ENCODE assay signal across 24 mouse cellular contexts in genomic region chr11:93065021-93065420, GRCm38 (mm10). TPM values are rescaled to one million over a fixed set of nuclear protein-coding genes. Genes with fewer than 3 reads are reported as not detected.
"Had no signal": no experiment of that assay in that cellular context is flagged by ENCODE, and none has a peak within 500 bp of the region (broad histone marks: within the 10 kb centered on the region; RNA-seq: fewer than 3 reads in every experiment).

No protein-coding gene starts in this region.

- H3K36me3 ChIP-seq: limb, embryonic 10.5 days; limb, embryonic 13.5 days; liver, embryonic 12.5 days; liver, embryonic 15.5 days; lung, embryonic 15.5 days; midbrain, embryonic 10.5 days; midbrain, embryonic 13.5 days; stomach, embryonic 15.5 days had no signal

- H3K4me3 ChIP-seq: limb, embryonic 10.5 days; limb, embryonic 13.5 days; liver, embryonic 12.5 days; liver, embryonic 15.5 days; lung, embryonic 15.5 days; megakaryocyte, embryonic 14.5 days; midbrain, embryonic 10.5 days; midbrain, embryonic 13.5 days; myocyte; stomach, embryonic 15.5 days had no signal

- H3K27ac ChIP-seq: kidney, postnatal 0 days; limb, embryonic 10.5 days; limb, embryonic 13.5 days; liver, embryonic 12.5 days; liver, embryonic 15.5 days; lung, embryonic 15.5 days; midbrain, embryonic 10.5 days; midbrain, embryonic 13.5 days; stomach, embryonic 15.5 days had no signal

- H3K9ac ChIP-seq: limb, embryonic 13.5 days; liver, embryonic 12.5 days; liver, embryonic 15.5 days; lung, embryonic 15.5 days; midbrain, embryonic 13.5 days; stomach, embryonic 15.5 days had no signal

- DNase-seq: kidney, adult 2 months; kidney, postnatal 25 days; liver; lung, adult 18-20 months; lung, postnatal 10 days; lung, postnatal 36 days; retina, postnatal 1 day; thymus, postnatal 25 days had no signal

- H3K27me3 ChIP-seq: limb, embryonic 13.5 days; liver, embryonic 12.5 days; liver, embryonic 15.5 days; lung, embryonic 15.5 days; megakaryocyte, embryonic 14.5 days; midbrain, embryonic 13.5 days; stomach, embryonic 15.5 days had no signal

- H3K4me1 ChIP-seq: limb, embryonic 10.5 days; limb, embryonic 13.5 days; liver, embryonic 12.5 days; liver, embryonic 15.5 days; lung, embryonic 15.5 days; megakaryocyte, embryonic 14.5 days; midbrain, embryonic 10.5 days; midbrain, embryonic 13.5 days; stomach, embryonic 15.5 days had no signal

- ATAC-seq: inflammation-experienced regulatory T-cells, adult 6 months; liver, embryonic 12.5 days; midbrain, embryonic 13.5 days; midbrain, embryonic 16.5 days had no signal

- H3K4me2 ChIP-seq: limb, embryonic 13.5 days; liver, embryonic 12.5 days; liver, embryonic 15.5 days; lung, embryonic 15.5 days; midbrain, embryonic 13.5 days; stomach, embryonic 15.5 days had no signal

- H3K9me3 ChIP-seq: limb, embryonic 10.5 days; limb, embryonic 13.5 days; liver, embryonic 12.5 days; liver, embryonic 15.5 days; lung, embryonic 15.5 days; megakaryocyte, embryonic 14.5 days; midbrain, embryonic 10.5 days; midbrain, embryonic 13.5 days; stomach, embryonic 15.5 days had no signal

RNA-seq across cellular contexts. Expression of gene Car10, which starts 32.8 kb away (rescaled TPM):
- total RNA-seq: monocyte, adult 5-6 weeks; neutrophil, adult 5-6 weeks had no signal
- polyA plus RNA-seq: kidney, adult 2 months; kidney, postnatal 0 days; liver, embryonic 15.5 days; myocyte; thymus, postnatal 0 days had no signal
